ENCODE assay signal across 10 mouse cellular contexts in genomic region chr10:8884565-8884964, GRCm38 (mm10). TPM values are rescaled to one million over a fixed set of nuclear protein-coding genes. Genes with fewer than 3 reads are reported as not detected.
DNase-seq lines count a peak whose midpoint lies in the region; ATAC-seq and TF ChIP-seq lines count a peak whose summit lies in the region.
"Had no signal": no experiment of that assay in that cellular context is flagged by ENCODE, and none has a peak within 500 bp of the region (broad histone marks: within the 10 kb centered on the region; RNA-seq: fewer than 3 reads in every experiment).

No protein-coding gene starts in this region.

- peak overlapping the region; percentile 94 for H3K27ac ChIP-seq in liver, adult 2 months (replicated peaks; ENCODE audit: insufficient read depth, low read depth, low read length)
- H3K27ac ChIP-seq in forebrain, embryonic 12.5 days, result no peak overlapping the region
- no peak overlapping the region for H3K27ac ChIP-seq in limb, embryonic 11.5 days (replicated peaks; ENCODE audit: low read depth, low read length)
- no peak overlapping the region for H3K27ac ChIP-seq in neural tube, embryonic 13.5 days (replicated peaks)

- H3K36me3 ChIP-seq in liver, adult 2 months (ENCODE audit: control insufficient read depth, insufficient read depth, low read length), result peaks cover 2% of the 10 kb centered on the region; the same call in 1 of the 2 replicates
- H3K36me3 ChIP-seq in forebrain, embryonic 12.5 days (replicated peaks), result no peaks in the 10 kb centered on the region
- H3K36me3 ChIP-seq in limb, embryonic 11.5 days (ENCODE audit: control insufficient read depth, insufficient read depth, low read length), result no peaks in the 10 kb centered on the region
- H3K36me3 ChIP-seq in neural tube, embryonic 13.5 days, result no peaks in the 10 kb centered on the region

- ATAC-seq in forebrain, embryonic 12.5 days (ENCODE audit: low FRiP score), result no peak
- ATAC-seq in limb, embryonic 11.5 days (ENCODE audit: insufficient number of reproducible peaks, low FRiP score, low TSS enrichment, low read depth), result no peak
- ATAC-seq in neural tube, embryonic 13.5 days (ENCODE audit: low read depth), result no peak

- no peaks in the 10 kb centered on the region for H3K27me3 ChIP-seq in liver, adult 2 months (ENCODE audit: control insufficient read depth, insufficient read depth, low read length)
- H3K27me3 ChIP-seq in forebrain, embryonic 12.5 days, result peaks cover 27% of the 10 kb centered on the region
- H3K27me3 ChIP-seq in limb, embryonic 11.5 days (ENCODE audit: control insufficient read depth, insufficient read depth, low read length), result no peaks in the 10 kb centered on the region
- H3K27me3 ChIP-seq in neural tube, embryonic 13.5 days, result peaks cover 30% of the 10 kb centered on the region

- TF ChIP-seq CTCF in liver, adult 2 months (IDR thresholded peaks at IDR 0.05; ENCODE audit: low read depth, low read length), result no peak

- H3K4me1 ChIP-seq in liver, adult 2 months (ENCODE audit: control insufficient read depth, insufficient read depth, low read length), result peaks cover 10% of the 10 kb centered on the region
- peaks cover 40% of the 10 kb centered on the region for H3K4me1 ChIP-seq in forebrain, embryonic 12.5 days
- H3K4me1 ChIP-seq in limb, embryonic 11.5 days (ENCODE audit: control insufficient read depth, insufficient read depth, low read length), result peaks cover 16% of the 10 kb centered on the region
- peaks cover 24% of the 10 kb centered on the region for H3K4me1 ChIP-seq in neural tube, embryonic 13.5 days (replicated peaks)

- peak overlapping the region; percentile 56 for H3K9ac ChIP-seq in liver, adult 2 months (ENCODE audit: low read depth, low read length)
- no peak overlapping the region for H3K9ac ChIP-seq in forebrain, embryonic 12.5 days
- no peak overlapping the region for H3K9ac ChIP-seq in limb, embryonic 11.5 days (ENCODE audit: low read length)
- H3K9ac ChIP-seq in neural tube, embryonic 13.5 days, result no peak overlapping the region

- WGBS in liver, adult 2 months, result 38% methylated on average over 5 of the region's 5 CpGs
- 61% methylated on average over 5 of the region's 5 CpGs for WGBS in forebrain, embryonic 12.5 days
- WGBS in limb, embryonic 11.5 days, result 41% methylated on average over 5 of the region's 5 CpGs
- WGBS in neural tube, embryonic 13.5 days, result 56% methylated on average over 5 of the region's 5 CpGs

- peaks cover 24% of the 10 kb centered on the region; the same call in 1 of the 2 replicates for H3K79me2 ChIP-seq in liver, adult 2 months (ENCODE audit: control insufficient read depth, insufficient read depth, low read length)

- peak overlapping the region; percentile 80; the same call in 1 of the 2 replicates for H3K4me2 ChIP-seq in forebrain, embryonic 12.5 days
- peak overlapping the region; percentile 63 for H3K4me2 ChIP-seq in limb, embryonic 11.5 days (ENCODE audit: low read depth, severe bottlenecking)
- H3K4me2 ChIP-seq in neural tube, embryonic 13.5 days, result peak overlapping the region; percentile 82

- DNase-seq in liver, adult 2 months (ENCODE audit: extremely low read depth, low read depth, low spot score), result no peak
- DNase-seq in liver, result no peak
- no peak for DNase-seq in limb, embryonic 11.5 days (ENCODE audit: low spot score)
- no peak for DNase-seq in frontal cortex, postnatal 25 days (ENCODE audit: low spot score in 2 of 2)
- DNase-seq in thymus, postnatal 25 days, result no peak
- no peak for DNase-seq in natural killer cell, adult 2 months (ENCODE audit: low spot score in 2 of 2)
- DNase-seq: embryo, embryonic 11 days; right cerebral cortex, adult 18-20 months had no signal

- no peak for TF ChIP-seq POLR2A in liver, adult 2 months (IDR thresholded peaks at IDR 0.05; ENCODE audit: extremely low read depth, insufficient read depth, low read length)

- peak overlapping the region; percentile 47 for H3K4me3 ChIP-seq in liver, adult 2 months (ENCODE audit: insufficient read depth, low read depth, low read length)
- H3K4me3 ChIP-seq in forebrain, embryonic 12.5 days (replicated peaks), result no peak overlapping the region
- peak overlapping the region; percentile 76 for H3K4me3 ChIP-seq in limb, embryonic 11.5 days (ENCODE audit: low read depth, low read length)
- H3K4me3 ChIP-seq in neural tube, embryonic 13.5 days, result peak overlapping the region; percentile 55; the same call in 1 of the 2 replicates

- H3K9me3 ChIP-seq in forebrain, embryonic 12.5 days, result no peaks in the 10 kb centered on the region
- H3K9me3 ChIP-seq in limb, embryonic 11.5 days (ENCODE audit: control insufficient read depth, low read length), result no peaks in the 10 kb centered on the region
- H3K9me3 ChIP-seq in neural tube, embryonic 13.5 days, result no peaks in the 10 kb centered on the region

RNA-seq across cellular contexts. Expression of gene Sash1, which starts 1.3 kb away (rescaled TPM):
- 21.1 and 27.3 TPM in 2 replicates for total RNA-seq in liver, adult 2 months (2014; rRNA removed)
- 6.9 and 9.6 TPM in 2 replicates for polyA plus RNA-seq in liver, adult 2 months (2012; rRNA removed)
- polyA plus RNA-seq in forebrain, embryonic 12.5 days (2016; fragmentation: Nextera tagmentation; extraction: Ambion mirVana), result 3.0 and 4.6 TPM in 2 replicates
- polyA plus RNA-seq in limb, embryonic 11.5 days (2014; fragmentation: Nextera tagmentation; extraction: Ambion mirVana), result 5.2 and 5.8 TPM in 2 replicates
- polyA plus RNA-seq in neural tube, embryonic 13.5 days (2015; fragmentation: Nextera tagmentation; extraction: Ambion mirVana), result 2.9 and 4.4 TPM in 2 replicates
